ENCODE assay signal across 8 mouse cellular contexts in the genomic region with DNA sequence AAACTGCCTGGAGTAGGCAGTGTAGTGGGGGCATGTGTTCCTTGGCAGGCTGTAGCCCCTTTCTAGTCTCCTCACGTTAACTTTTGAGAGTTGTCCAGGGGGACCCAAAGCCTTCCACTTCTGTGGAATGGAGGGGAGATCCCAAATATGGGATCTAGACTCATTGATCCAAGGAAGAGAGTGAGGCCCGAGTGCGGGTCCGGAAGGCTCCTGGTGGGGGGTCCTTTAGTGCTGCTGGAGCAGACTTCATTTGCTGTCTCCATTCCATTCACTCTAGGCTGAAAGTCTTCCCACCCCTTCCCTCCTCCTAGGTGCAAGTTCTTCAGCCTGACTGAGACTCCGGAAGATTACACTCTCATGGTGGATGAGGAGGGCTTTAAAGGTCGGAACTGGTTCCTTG. TPM values are rescaled to one million over a fixed set of nuclear protein-coding genes. Genes with fewer than 3 reads are reported as not detected.
DNase-seq lines count a peak whose midpoint lies in the region; ATAC-seq lines count a peak whose summit lies in the region.

No protein-coding gene starts in this region.

- H3K4me3 ChIP-seq in lung, embryonic 15.5 days, result peak overlapping the region; percentile 48
- H3K4me3 ChIP-seq in embryonic facial prominence, embryonic 14.5 days (ENCODE audit: low read depth, low read length), result peak overlapping the region; percentile 51
- peak overlapping the region; percentile 63 for H3K4me3 ChIP-seq in limb, embryonic 10.5 days
- peak overlapping the region; percentile 45 for H3K4me3 ChIP-seq in neural tube, embryonic 15.5 days (replicated peaks)

- H3K9me3 ChIP-seq in lung, embryonic 15.5 days, result no peaks in the 10 kb centered on the region
- no peaks in the 10 kb centered on the region for H3K9me3 ChIP-seq in embryonic facial prominence, embryonic 14.5 days (ENCODE audit: control insufficient read depth, low read length)
- no peaks in the 10 kb centered on the region for H3K9me3 ChIP-seq in limb, embryonic 10.5 days (replicated peaks)
- H3K9me3 ChIP-seq in neural tube, embryonic 15.5 days (replicated peaks), result no peaks in the 10 kb centered on the region

- peaks cover 9% of the 10 kb centered on the region for H3K36me3 ChIP-seq in lung, embryonic 15.5 days
- H3K36me3 ChIP-seq in embryonic facial prominence, embryonic 14.5 days (ENCODE audit: control insufficient read depth, insufficient read depth, low read length), result peaks cover 17% of the 10 kb centered on the region; the same call in 1 of the 2 replicates
- H3K36me3 ChIP-seq in limb, embryonic 10.5 days, result peaks cover 22% of the 10 kb centered on the region
- peaks cover 19% of the 10 kb centered on the region for H3K36me3 ChIP-seq in neural tube, embryonic 15.5 days

- peaks cover 21% of the 10 kb centered on the region for H3K4me1 ChIP-seq in lung, embryonic 15.5 days
- no peaks in the 10 kb centered on the region for H3K4me1 ChIP-seq in embryonic facial prominence, embryonic 14.5 days (ENCODE audit: control insufficient read depth, insufficient read depth, low read length)
- peaks cover 16% of the 10 kb centered on the region for H3K4me1 ChIP-seq in limb, embryonic 10.5 days
- peaks cover 17% of the 10 kb centered on the region for H3K4me1 ChIP-seq in neural tube, embryonic 15.5 days

- WGBS in lung, embryonic 15.5 days, result 8% methylated on average over 6 of the region's 6 CpGs
- WGBS in embryonic facial prominence, embryonic 14.5 days, result 5% methylated on average over 6 of the region's 6 CpGs
- WGBS in limb, embryonic 10.5 days, result 5% methylated on average over 6 of the region's 6 CpGs
- 4% methylated on average over 6 of the region's 6 CpGs for WGBS in neural tube, embryonic 15.5 days

- peak overlapping the region; percentile 94 for H3K4me2 ChIP-seq in lung, embryonic 15.5 days
- H3K4me2 ChIP-seq in embryonic facial prominence, embryonic 14.5 days (ENCODE audit: low read depth, low read length), result peak overlapping the region; percentile 90
- H3K4me2 ChIP-seq in neural tube, embryonic 15.5 days, result peak overlapping the region; percentile 83

- peaks cover 10% of the 10 kb centered on the region; the same call in 1 of the 2 replicates for H3K27me3 ChIP-seq in lung, embryonic 15.5 days
- peaks cover 4% of the 10 kb centered on the region; the same call in 1 of the 2 replicates for H3K27me3 ChIP-seq in embryonic facial prominence, embryonic 14.5 days (replicated peaks; ENCODE audit: control insufficient read depth, insufficient read depth, low read length)
- H3K27me3 ChIP-seq in limb, embryonic 10.5 days (ENCODE audit: low read depth, poor library complexity, severe bottlenecking), result peaks cover 40% of the 10 kb centered on the region
- peaks cover 27% of the 10 kb centered on the region for H3K27me3 ChIP-seq in neural tube, embryonic 15.5 days (replicated peaks)

- peak overlapping the region; percentile 52 for H3K9ac ChIP-seq in lung, embryonic 15.5 days
- peak overlapping the region; percentile 56 for H3K9ac ChIP-seq in embryonic facial prominence, embryonic 14.5 days (ENCODE audit: low read depth, low read length)
- H3K9ac ChIP-seq in neural tube, embryonic 15.5 days (replicated peaks), result peak overlapping the region; percentile 45

- H3K27ac ChIP-seq in lung, embryonic 15.5 days, result no peak overlapping the region
- 0 out of 2 replicates have a peak overlapping the region, but pooled peaks have one; percentile 23 for H3K27ac ChIP-seq in embryonic facial prominence, embryonic 14.5 days (replicated peaks; ENCODE audit: low read depth, low read length)
- H3K27ac ChIP-seq in limb, embryonic 10.5 days, result peak overlapping the region; percentile 72
- H3K27ac ChIP-seq in neural tube, embryonic 15.5 days (replicated peaks), result no peak overlapping the region

- no peak for DNase-seq in lung, postnatal 10 days
- no peak for DNase-seq in embryonic facial prominence, embryonic 14.5 days (ENCODE audit: low spot score)
- no peak for DNase-seq in limb, embryonic 10.5 days (ENCODE audit: low spot score)
- no peak for DNase-seq in layer of hippocampus, postnatal 10 days (ENCODE audit: low spot score in 2 of 2)
- DNase-seq in left cerebral cortex, adult 9 months (ENCODE audit: low spot score in 2 of 2), result no peak
- no peak for DNase-seq in embryo, embryonic 10 days (ENCODE audit: low spot score)

- no peak for ATAC-seq in lung, embryonic 15.5 days (ENCODE audit: borderline replicate concordance, extremely low read depth, low FRiP score, low TSS enrichment)
- ATAC-seq in embryonic facial prominence, embryonic 14.5 days (ENCODE audit: low read depth), result peak; percentile 1; the same call in 1 of the 2 replicates
- peak; percentile 6; the same call in 1 of the 2 replicates for ATAC-seq in neural tube, embryonic 15.5 days (ENCODE audit: low FRiP score)

RNA-seq across cellular contexts. Expression of a gene that starts 0.6 kb away (rescaled TPM):
- 4.0 and 6.3 TPM in 2 replicates for polyA plus RNA-seq in lung, embryonic 15.5 days (2015; fragmentation: Nextera tagmentation; extraction: Ambion mirVana)
- 11.5 and 12.7 TPM in 2 replicates for polyA plus RNA-seq in embryonic facial prominence, embryonic 14.5 days (2014; fragmentation: Nextera tagmentation; extraction: Ambion mirVana)
- polyA plus RNA-seq in limb, embryonic 10.5 days (2016; fragmentation: Nextera tagmentation; extraction: Ambion mirVana), result 1.8 and 2.1 TPM in 2 replicates
- polyA plus RNA-seq in neural tube, embryonic 15.5 days (2015; fragmentation: Nextera tagmentation; extraction: Ambion mirVana), result 5.5 and 17.4 TPM in 2 replicates
- 1 to 10 TPM; 4.0 to 5.5 TPM for total RNA-seq in layer of hippocampus, postnatal 10 days (2021)

RNA-seq across cellular contexts. Expression of a gene that starts 17.6 kb away (rescaled TPM):
- polyA plus RNA-seq in lung, embryonic 15.5 days (2015; fragmentation: Nextera tagmentation; extraction: Ambion mirVana), result 0.09 and 0.22 TPM in 2 replicates
- 0.12 and 0.17 TPM in 2 replicates for polyA plus RNA-seq in embryonic facial prominence, embryonic 14.5 days (2014; fragmentation: Nextera tagmentation; extraction: Ambion mirVana)
- polyA plus RNA-seq in limb, embryonic 10.5 days (2016; fragmentation: Nextera tagmentation; extraction: Ambion mirVana), result not detected in 2 replicates
- polyA plus RNA-seq in neural tube, embryonic 15.5 days (2015; fragmentation: Nextera tagmentation; extraction: Ambion mirVana), result 0.73 TPM in 1 of 2 replicates, not detected in the other
- not detected for total RNA-seq in layer of hippocampus, postnatal 10 days (2021)

RNA-seq across cellular contexts. Expression of a gene that starts 32.0 kb away (rescaled TPM):
- polyA plus RNA-seq in lung, embryonic 15.5 days (2015; fragmentation: Nextera tagmentation; extraction: Ambion mirVana), result 32.3 and 34.2 TPM in 2 replicates
- 30.6 and 31.0 TPM in 2 replicates for polyA plus RNA-seq in embryonic facial prominence, embryonic 14.5 days (2014; fragmentation: Nextera tagmentation; extraction: Ambion mirVana)
- 27.4 and 37.4 TPM in 2 replicates for polyA plus RNA-seq in limb, embryonic 10.5 days (2016; fragmentation: Nextera tagmentation; extraction: Ambion mirVana)
- 40.2 and 40.3 TPM in 2 replicates for polyA plus RNA-seq in neural tube, embryonic 15.5 days (2015; fragmentation: Nextera tagmentation; extraction: Ambion mirVana)
- 10 to 100 TPM; 28.4 to 31.1 TPM for total RNA-seq in layer of hippocampus, postnatal 10 days (2021)

RNA-seq across cellular contexts. Expression of a gene that starts 38.7 kb away (rescaled TPM):
- polyA plus RNA-seq in lung, embryonic 15.5 days (2015; fragmentation: Nextera tagmentation; extraction: Ambion mirVana), result 0.19 and 0.32 TPM in 2 replicates
- polyA plus RNA-seq in embryonic facial prominence, embryonic 14.5 days (2014; fragmentation: Nextera tagmentation; extraction: Ambion mirVana), result 0.57 and 0.67 TPM in 2 replicates
- 0.05 and 0.06 TPM in 2 replicates for polyA plus RNA-seq in limb, embryonic 10.5 days (2016; fragmentation: Nextera tagmentation; extraction: Ambion mirVana)
- polyA plus RNA-seq in neural tube, embryonic 15.5 days (2015; fragmentation: Nextera tagmentation; extraction: Ambion mirVana), result 0.04 and 0.11 TPM in 2 replicates
- total RNA-seq in layer of hippocampus, postnatal 10 days (2021), result under 1 TPM; 0.59 to 0.71 TPM

RNA-seq across cellular contexts. Expression of a gene that starts 58.5 kb away (rescaled TPM):
- 44.8 and 45.8 TPM in 2 replicates for polyA plus RNA-seq in lung, embryonic 15.5 days (2015; fragmentation: Nextera tagmentation; extraction: Ambion mirVana)
- polyA plus RNA-seq in embryonic facial prominence, embryonic 14.5 days (2014; fragmentation: Nextera tagmentation; extraction: Ambion mirVana), result 51.4 and 54.0 TPM in 2 replicates
- 101 and 105 TPM in 2 replicates for polyA plus RNA-seq in limb, embryonic 10.5 days (2016; fragmentation: Nextera tagmentation; extraction: Ambion mirVana)
- 41.8 and 47.4 TPM in 2 replicates for polyA plus RNA-seq in neural tube, embryonic 15.5 days (2015; fragmentation: Nextera tagmentation; extraction: Ambion mirVana)
- total RNA-seq in layer of hippocampus, postnatal 10 days (2021), result 10 to 100 TPM; 61.1 to 72.9 TPM

Comparison
In these comparisons a context has a peak if more than half of its experiments do, and no peak if none do; other contexts are left out.
1. H3K27ac ChIP-seq: peak in embryonic facial prominence, embryonic 14.5 days (single experiment) and limb, embryonic 10.5 days (single experiment); none in lung, embryonic 15.5 days (single experiment) and neural tube, embryonic 15.5 days (single experiment).
2. Peak in every context shown above with its lines, with median percentiles within 50 percentile points of each other: H3K4me2 ChIP-seq, H3K4me3 ChIP-seq and H3K9ac ChIP-seq.